Mouse (Mus musculus) right cerebral cortex, adult 18-20 months (tissue): ENCODE measurements around the gene Hnrnph3.

Experiments used
- DNase-seq: peaks from one replicate; pipeline ENCODE4 v3.0.0; 2022; ENCODE audit warnings: mixed read lengths

The Hnrnph3 gene

DNA sequence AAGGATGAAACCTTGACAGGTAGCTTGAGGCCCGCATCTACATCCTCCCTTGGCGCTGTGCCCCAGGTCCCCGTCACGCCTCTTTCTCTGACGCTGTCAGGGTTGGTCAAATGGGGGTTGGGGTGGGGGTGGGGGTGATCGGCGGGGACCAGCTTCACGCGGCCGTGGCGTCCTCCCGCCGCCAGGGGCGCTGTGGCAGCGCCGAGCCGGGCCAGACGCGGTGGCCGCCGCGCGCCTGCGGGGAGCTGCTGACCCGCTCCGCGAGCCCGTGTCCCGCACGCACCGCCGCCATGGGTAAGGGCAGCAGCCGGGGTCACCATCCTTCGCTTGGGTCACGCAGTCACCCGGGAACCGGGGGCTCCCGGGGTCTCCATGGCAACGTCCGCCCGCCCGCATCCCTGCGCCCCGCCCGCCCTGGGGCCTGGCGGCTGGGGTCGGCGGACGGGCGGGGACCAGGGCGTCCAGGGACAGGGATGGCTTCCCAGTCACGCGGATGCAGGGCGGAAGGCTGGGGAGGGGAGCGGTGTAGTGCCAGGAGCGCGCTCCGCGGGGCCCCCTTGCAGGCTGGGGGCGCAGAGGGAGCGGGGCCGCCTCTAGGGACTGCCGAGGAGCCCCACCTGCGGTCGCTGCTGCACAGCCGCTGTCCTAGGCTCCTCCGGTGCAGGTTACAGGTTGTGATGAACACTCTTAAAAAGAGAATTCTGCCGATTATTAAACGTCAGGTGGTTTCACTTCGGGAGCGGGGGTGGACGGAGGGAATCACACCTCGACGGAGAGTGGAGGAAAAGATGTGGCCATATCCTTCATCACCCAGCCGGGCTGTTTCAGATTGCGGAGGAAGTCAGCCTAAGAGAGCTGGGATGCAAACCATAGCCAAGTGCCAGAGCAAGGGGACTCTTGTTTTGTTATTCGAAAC is 43.7 kb downstream of the Hnrnph3 start, which contains the start of gene Rufy2:
Gene Rufy2 (plus strand): TSS at position 185 of the 916 bp plus-strand sequence.
- DNase-seq, result peak; percentile 91

DNA sequence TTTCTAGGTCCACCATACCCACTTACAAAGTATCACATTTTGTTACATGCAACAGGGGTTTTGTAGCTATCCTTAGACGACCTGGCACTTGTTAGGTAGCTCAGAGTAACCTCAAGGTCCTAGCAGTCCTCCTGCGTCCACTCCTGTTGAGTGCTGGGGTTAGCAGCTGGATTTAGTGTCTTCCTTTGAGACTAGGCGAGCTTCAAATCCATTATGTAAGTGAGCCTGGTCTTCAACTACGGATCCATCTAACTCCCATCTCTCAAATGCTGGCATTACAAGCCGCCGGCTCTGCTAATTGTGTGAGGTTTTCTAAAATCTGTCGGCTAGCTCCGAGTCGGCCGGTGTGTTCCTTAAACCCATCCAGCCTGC is 44.4 kb downstream of the Hnrnph3 start:
- DNase-seq, result no peak

DNA sequence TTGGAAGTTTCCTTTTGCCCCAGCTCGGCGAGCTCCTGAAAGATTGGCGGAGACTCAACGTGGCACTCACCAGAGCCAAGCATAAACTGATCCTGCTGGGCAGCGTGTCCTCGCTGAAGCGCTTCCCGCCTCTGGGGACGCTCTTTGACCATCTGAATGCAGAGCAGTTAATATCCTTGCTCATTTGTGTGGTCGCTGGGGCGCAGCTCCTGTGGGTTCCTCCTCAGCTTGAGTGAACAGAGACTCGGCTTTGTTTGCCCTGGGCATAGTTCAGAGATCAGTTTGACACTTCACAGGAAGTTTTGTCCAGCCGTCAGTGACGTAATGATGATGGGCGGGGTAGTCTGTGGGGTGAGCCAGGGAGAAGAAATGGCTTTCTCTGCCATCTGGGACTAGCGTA is 52.2 kb downstream of the Hnrnph3 start:
- DNase-seq, result peak; percentile 19

DNA sequence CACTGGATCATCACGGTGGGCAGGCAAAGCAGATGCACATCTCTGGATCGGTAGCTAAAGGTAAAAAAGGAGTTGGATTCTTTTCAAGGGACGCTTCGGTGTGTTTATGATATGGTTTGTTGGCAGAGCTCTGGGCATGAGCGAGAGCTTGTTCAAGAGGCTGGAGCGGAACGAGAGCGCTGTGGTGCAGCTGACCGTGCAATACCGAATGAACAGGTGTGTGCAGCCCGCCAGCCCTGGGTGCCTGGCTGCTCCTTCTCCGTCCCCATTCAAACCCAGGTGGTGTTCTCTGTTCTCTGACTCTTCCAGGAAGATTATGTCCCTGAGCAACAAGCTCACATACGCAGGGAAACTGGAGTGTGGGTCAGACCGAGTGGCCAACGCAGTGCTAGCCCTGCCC is 57.7 kb downstream of the Hnrnph3 start:
- DNase-seq, result no peak

DNA sequence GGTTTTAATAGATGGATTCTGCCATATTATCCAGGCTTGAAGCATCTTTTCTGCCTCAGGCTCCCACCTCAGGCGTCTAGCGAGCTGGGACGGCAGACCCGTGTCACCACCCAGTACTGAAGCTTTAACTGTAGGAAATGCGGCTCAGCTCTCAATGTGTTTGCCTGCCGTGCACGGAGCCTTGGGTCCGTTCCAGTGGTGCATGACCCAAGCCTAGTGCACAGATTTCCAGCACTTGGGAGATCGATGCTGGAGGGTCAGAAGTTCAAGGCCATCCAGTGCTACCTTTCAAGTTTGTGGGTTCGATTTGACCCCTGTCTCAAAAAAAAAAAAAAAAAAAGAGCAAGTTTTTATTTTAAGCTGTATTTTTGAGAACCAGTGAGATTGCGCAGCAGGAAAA is 58.2 kb downstream of the Hnrnph3 start:
- no peak for DNase-seq
